Mouse (Mus musculus): ENCODE measurements around the gene Adam19.

Gene Adam19

DNA sequence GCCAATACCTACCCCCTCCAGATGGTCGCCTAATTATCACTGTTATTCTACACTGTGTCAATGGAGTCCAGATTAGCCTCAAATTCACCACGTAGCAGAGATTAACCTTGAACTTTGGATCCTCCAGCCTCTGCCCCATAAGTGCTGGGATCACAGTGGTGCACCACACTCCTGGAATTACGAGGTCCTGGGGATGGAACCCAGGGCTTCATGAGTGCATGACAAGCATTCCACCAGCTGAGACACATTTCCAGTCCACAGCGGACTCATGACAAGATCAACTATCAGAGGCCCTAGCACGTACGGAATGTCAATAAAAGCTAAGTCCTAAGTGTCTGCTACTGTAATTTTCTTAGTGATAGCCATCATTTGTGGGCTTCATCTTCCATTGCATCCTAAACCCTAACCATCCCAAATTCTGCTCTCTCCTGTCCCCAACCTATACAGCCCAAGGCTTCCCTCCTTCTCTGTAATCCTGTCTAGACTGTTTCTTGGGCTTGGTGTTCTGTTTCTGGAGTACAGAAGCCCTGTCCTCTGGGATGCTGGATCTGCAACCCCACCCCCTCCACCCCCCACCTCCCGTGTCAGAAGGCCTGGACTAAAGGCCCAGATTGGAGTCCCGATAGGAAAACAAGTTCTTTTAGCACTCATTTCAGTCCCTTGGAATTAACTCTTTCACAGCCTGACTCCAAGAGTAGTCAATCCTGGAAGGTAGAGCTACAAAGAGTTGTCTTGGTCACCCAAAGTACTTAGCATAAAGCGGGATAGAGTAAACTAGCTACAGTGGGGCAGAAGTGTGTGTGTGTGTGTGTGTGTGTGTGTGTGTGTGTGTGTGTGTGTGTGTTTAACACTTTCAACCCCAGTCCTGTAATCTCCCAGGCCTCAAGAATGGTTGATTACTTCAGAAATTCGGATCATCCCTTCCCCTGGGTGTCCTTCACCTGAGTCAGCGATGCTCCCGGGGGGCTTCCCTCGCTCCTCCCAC lies 589 bp upstream of the Adam19 start:
- peak; percentile 44 for DNase-seq (ENCODE audit: low spot score)

- peak; percentile 49 for DNase-seq (ENCODE audit: low spot score)
Measured at GRCm38 (mm10) chr11:46056770-46057411, 1.1 kb downstream of the Adam19 start.

- peak; percentile 36 for DNase-seq (ENCODE audit: low spot score)
Measured at GRCm38 (mm10) chr11:46058011-46058410, 2.2 kb downstream of the Adam19 start.

DNA sequence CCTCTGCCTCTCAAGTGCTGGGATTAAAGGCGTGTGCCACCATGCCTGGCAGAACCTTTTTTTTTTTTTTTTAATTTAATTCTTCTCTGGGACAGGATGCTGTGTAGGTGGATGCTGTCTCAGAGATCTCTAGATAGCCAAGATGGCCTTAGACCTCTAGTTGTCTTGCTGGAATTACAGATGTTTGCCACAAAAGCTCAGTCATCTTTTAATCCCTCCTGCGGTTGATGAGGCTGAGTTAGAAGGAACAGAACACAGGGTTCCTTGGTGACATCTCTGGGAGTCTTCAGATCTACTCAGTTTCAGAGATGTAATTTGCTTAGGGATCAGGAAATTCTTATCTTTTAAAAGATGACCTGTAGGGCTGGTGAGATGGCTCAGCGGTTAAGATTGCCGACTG lies 3.1 kb downstream of the Adam19 start:
- DNase-seq (ENCODE audit: low spot score), result no peak

- DNase-seq (ENCODE audit: low spot score), result no peak
Measured at GRCm38 (mm10) chr11:46059887-46060650, 4.3 kb downstream of the Adam19 start.

GRCm38 (mm10) chr11:46060651-46061020 lies 4.8 kb downstream of the Adam19 start:
- no peak for DNase-seq (ENCODE audit: low spot score)

DNA sequence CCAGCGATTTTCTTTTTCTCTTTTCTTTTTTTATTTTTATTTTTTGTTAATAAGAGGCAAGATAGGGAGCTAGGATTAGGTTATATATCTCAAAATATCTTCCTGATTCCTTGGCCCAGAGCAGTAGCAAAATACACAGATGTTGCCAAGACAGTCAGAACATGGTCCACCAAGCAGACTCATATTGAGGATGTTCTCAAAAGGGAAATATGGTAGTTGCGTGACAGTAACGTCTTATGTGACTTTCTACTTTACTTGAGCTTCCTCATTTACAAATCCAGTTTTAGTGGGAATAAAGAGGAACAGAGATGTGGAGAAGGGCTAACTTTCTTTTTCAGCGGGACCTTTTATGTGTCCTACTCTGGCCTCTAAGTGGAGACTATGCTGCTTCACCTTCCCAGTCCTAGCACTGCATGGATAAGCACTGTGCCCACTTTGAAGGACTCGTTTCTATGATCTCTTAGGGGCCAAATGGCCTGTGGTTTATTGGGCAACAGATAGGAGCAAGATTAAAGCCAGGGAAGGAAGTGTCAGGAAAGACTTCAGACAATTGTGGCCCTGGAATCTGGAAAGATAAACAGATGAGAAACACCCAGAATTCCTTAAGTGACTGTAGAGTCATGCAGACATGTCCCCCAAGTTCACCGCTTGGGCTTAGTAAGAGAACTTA lies 6.1 kb downstream of the Adam19 start:
- no peak for DNase-seq (ENCODE audit: low spot score)

GRCm38 (mm10) chr11:46062569-46062968 lies 6.8 kb downstream of the Adam19 start:
- no peak for DNase-seq (ENCODE audit: low spot score)

DNA sequence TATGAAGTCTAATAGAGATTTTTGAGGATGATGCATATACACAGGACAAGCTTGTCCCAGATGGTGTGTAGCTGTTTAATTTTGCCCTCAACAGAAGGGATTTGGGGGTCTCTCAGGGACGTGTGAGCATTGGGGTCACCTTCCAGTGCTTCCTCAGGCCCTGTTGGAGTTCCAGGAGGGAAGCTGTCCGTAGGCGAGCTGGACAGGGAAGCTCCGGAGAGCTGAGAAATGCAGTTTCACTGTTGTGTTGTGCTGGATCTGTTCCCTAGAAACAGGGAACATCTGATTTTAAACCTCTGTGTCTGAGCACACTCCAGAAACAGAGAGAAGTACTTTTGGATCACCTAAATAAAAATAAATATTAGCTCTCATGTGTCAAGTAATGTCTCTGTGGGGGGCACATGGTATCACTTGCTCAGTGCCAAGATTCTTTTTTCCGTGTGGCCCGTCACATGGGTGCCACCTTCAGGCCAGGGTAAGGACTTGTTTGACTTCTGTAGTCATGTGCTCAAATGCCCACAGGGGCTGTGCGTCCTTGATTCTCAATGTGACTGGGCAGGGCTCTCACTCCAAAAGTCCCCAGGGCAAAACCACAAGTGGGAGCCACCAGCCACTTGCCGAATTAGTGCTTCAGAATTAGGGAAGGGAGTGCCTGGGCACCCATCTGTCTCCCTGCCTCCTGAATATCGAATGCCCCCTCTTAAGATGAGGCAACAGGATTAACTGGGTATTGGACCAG lies 7.4 kb downstream of the Adam19 start:
- DNase-seq (ENCODE audit: low spot score), result no peak

DNA sequence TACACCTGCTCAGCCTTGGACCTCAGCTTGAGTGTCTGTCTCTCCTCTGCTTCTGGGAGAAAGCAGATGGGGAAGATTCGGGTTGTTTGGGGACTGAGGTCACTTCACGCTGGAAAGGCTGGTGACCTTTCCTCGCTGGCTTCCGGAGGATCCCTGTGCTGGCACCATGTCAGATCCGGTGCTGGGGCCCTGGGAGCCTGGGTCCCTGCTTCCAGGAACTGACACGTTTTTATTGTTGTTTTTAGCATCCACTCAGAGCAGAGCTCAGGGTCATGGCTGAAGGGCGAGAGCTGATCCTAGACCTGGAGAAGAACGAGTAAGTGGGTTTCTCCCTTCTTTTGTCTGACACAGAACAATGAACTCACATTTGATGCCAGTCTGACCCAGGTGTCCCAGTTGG lies 9.0 kb downstream of the Adam19 start:
- no peak for DNase-seq (ENCODE audit: low spot score)

GRCm38 (mm10) chr11:46065201-46066011 lies 9.6 kb downstream of the Adam19 start:
- peak; percentile 25 for DNase-seq (ENCODE audit: low spot score)

GRCm38 (mm10) chr11:46067371-46068060 lies 11.7 kb downstream of the Adam19 start:
- no peak for DNase-seq (ENCODE audit: low spot score)

- DNase-seq (ENCODE audit: low spot score), result peak; percentile 38
Measured at GRCm38 (mm10) chr11:46068756-46069407, 13.1 kb downstream of the Adam19 start.

- peak; percentile 48 for DNase-seq (ENCODE audit: low spot score)
Measured at GRCm38 (mm10) chr11:46069408-46070003, 13.7 kb downstream of the Adam19 start.

DNA sequence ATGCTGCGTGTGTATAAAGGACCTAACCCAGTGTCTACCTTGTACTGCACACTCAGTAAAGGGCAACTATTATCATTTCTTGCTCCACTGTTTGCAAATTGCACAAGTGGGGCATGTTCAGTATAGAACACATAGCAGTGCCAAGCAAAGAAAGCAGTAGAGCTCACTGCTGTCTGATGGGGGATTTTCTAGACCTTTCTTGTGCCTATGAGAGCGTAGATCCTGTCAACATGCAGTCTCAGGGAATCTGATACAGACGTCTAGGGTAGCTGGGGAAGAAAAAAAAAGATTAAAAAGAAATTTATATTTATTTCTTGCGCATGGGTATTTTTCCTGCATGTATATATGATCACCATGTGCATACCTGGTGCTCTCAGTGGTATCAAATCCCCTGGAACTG lies 14.4 kb downstream of the Adam19 start:
- DNase-seq (ENCODE audit: low spot score), result no peak

DNA sequence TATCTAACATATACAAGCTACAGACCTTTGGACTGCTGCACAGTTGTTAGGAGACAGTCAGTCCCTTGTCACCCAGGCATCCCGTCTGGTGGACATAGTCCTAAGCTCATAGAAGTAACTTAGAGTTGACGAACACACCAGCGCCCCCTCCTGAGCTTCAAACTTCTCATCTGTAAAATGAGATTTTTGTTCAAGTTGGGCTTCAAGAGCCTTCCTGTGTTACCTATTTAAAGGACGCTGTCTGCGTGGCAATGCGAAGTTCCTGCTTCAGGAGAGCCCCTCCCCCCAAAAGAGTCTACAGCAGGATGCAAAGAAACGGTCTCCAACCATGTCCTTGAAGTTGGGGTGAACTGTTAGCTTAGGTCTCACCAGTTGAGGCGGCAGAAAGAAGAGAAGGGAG lies 15.0 kb downstream of the Adam19 start:
- no peak for DNase-seq (ENCODE audit: low spot score)

- no peak for DNase-seq (ENCODE audit: low spot score)
Measured at GRCm38 (mm10) chr11:46072466-46073060, 16.8 kb downstream of the Adam19 start.

- no peak for DNase-seq (ENCODE audit: low spot score)
Measured at GRCm38 (mm10) chr11:46073061-46073849, 17.5 kb downstream of the Adam19 start.

Data from embryo, embryonic 10 days (tissue).